Mouse (Mus musculus) liver, adult 2 months (tissue): Measurements from ENCODE around the gene Fyb2.

Experiments used
- CTCF ChIP-seq: fragments of 200-500 bp; IDR thresholded peaks from 2 replicates; pipeline ENCODE4 v1.5.1; 2011; ENCODE audit warnings: low read depth, low read length, control low read depth
- POLR2A ChIP-seq: fragments of 200-500 bp; IDR thresholded peaks from 2 replicates; pipeline ENCODE4 v1.6.1; 2011; ENCODE audit warnings: low read length, control low read depth; ENCODE audit not compliant: insufficient read depth; ENCODE audit errors: extremely low read depth

DNA sequence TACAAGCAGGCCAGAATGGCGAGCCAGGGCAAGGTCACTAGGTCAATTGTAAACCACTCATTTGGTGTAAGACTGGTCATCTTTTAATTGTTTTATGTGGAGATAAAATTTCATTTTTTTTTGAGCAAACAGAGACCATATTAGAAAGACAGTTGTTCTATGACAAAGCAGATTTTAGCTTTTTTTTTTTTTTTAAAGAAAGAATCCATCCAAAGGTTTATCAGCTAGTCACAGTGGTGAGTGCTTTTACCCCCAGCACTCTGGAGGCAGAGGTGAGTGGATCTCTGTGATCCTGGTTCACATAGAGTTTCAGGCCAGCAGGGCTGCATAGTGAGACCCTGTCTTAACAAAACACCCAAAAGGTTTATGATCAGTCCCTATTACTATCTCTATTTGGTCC is 31.2 kb downstream of the Fyb2 start:
- TF ChIP-seq CTCF (no peak), POLR2A (no peak)
